Mouse (Mus musculus) forebrain, embryonic 11.5 days (tissue): ENCODE measurements around the gene Megf8. TPM values are rescaled to one million over a fixed set of nuclear protein-coding genes. Genes with fewer than 3 reads are reported as not detected.

Experiments used
- ATAC-seq: fragments of 200-750 bp; cut with Nextera tagmentation; replicated peaks from 2 replicates; pipeline ENCODE4 v1.8.0; 2017; ENCODE audit warnings: moderate TSS enrichment; ENCODE audit not compliant: low FRiP score
- DNase-seq: peaks from one replicate; pipeline ENCODE4 v3.0.0-alpha.2; 2017; ENCODE audit warnings: low spot score
- H3K27ac ChIP-seq: fragments of 300-500 bp; sonication (generic); 2 replicates; pipeline ENCODE4 v1.5.1; 2014; ENCODE audit warnings: low read depth, low read length
- H3K27me3 ChIP-seq: fragments of 300-500 bp; sonication (generic); 2 replicates; pipeline ENCODE4 v1.6.1; 2014; ENCODE audit warnings: mild to moderate bottlenecking, low read length, mixed read lengths; ENCODE audit not compliant: control insufficient read depth, insufficient read depth
- H3K36me3 ChIP-seq: fragments of 300-500 bp; sonication (generic); 2 replicates; pipeline ENCODE4 v1.6.1; 2014; ENCODE audit warnings: mild to moderate bottlenecking, low read length, moderate library complexity, mixed read lengths; ENCODE audit not compliant: control insufficient read depth, insufficient read depth
- H3K4me1 ChIP-seq: fragments of 300-500 bp; sonication (generic); replicated peaks from 2 replicates; pipeline ENCODE4 v1.6.1; 2014; ENCODE audit warnings: low read length, mixed read lengths; ENCODE audit not compliant: control insufficient read depth, insufficient read depth
- H3K4me2 ChIP-seq: fragments of 300-500 bp; sonication (generic); 2 replicates; pipeline ENCODE4 v1.6.1; 2014; ENCODE audit warnings: low read depth, mild to moderate bottlenecking, low read length, moderate library complexity, mixed read lengths; ENCODE audit not compliant: severe bottlenecking
- H3K4me3 ChIP-seq: fragments of 300-500 bp; sonication (generic); 2 replicates; pipeline ENCODE4 v1.5.1; 2014; ENCODE audit warnings: low read depth, low read length
- H3K9ac ChIP-seq: fragments of 300-500 bp; sonication (generic); 2 replicates; pipeline ENCODE4 v1.6.1; 2014; ENCODE audit warnings: low read length
- H3K9me3 ChIP-seq: fragments of 300-500 bp; sonication (generic); 2 replicates; pipeline ENCODE4 v1.6.1; 2016; ENCODE audit warnings: low read length, mixed read lengths; ENCODE audit not compliant: control insufficient read depth
- WGBS: fragments of 180-500 bp; shearing (Covaris S2); extraction: QIAGEN DNeasy Blood & Tissue Kit; methylation state at CpG from one replicate; pipeline ENCODE4 v1.1.7; 2014; 5-methylcytosine and 5-hydroxymethylcytosine counted together
- polyA plus RNA-seq: library from polyadenylated mRNA; unstranded; fragments of >200 nt; fragmentation: Nextera tagmentation; extraction: Ambion mirVana; gene quantifications from 2 replicates; pipeline ENCODE4 v1.2.1, GENCODE M21; 2014

Gene Megf8
- polyA plus RNA-seq, result 13.8 and 14.6 TPM in 2 replicates

- peak within 1 kb of the TSS; percentile 74 for H3K27ac ChIP-seq
- H3K4me3 ChIP-seq, result peak within 1 kb of the TSS; percentile 62
- ATAC-seq (peak; percentile 98), DNase-seq (peak; percentile 96)
- peak within 1 kb of the TSS; percentile 87 for H3K4me2 ChIP-seq
- no peaks in the 10 kb centered on the region for H3K9me3 ChIP-seq
- H3K4me1 ChIP-seq, result peaks cover 21% of the 10 kb centered on the region
- H3K9ac ChIP-seq, result peak within 1 kb of the TSS; percentile 83
- H3K27me3 ChIP-seq, result peaks cover 30% of the 10 kb centered on the region
- WGBS, result under 1% methylated on average over 52 of the region's 52 CpGs
- H3K36me3 ChIP-seq, result no peaks in the 10 kb centered on the region
Measured at GRCm38 (mm10) chr7:25316532-25317445, at the start of gene Megf8. Megf8 (plus strand) TSS chr7:25317164.

- Histone ChIP-seq H3K4me1 (peaks cover 9% of the 10 kb centered on the region; the same call in 1 of the 2 replicates), H3K4me2 (peak within 1 kb of the TSS; percentile 81), H3K27ac (peak within 1 kb of the TSS; percentile 86), H3K36me3 (no peaks in the 10 kb centered on the region; the same call in 1 of the 2 replicates), H3K9ac (peak within 1 kb of the TSS; percentile 77), H3K9me3 (no peaks in the 10 kb centered on the region), H3K27me3 (no peaks in the 10 kb centered on the region), H3K4me3 (peak within 1 kb of the TSS; percentile 82)
- WGBS, result 0% methylated on average over 29 of the region's 29 CpGs
- ATAC-seq, result peak; percentile 86
- DNase-seq, result peak; percentile 98
Measured at GRCm38 (mm10) chr7:25267301-25267750, 49.6 kb upstream of the Megf8 start, which contains the start of gene Cic. Cic (plus strand) TSS chr7:25267704.

- no peaks in the 10 kb centered on the region for H3K27me3 ChIP-seq
- peak overlapping the region; percentile 86 for H3K27ac ChIP-seq
- DNase-seq (peak; percentile 99), ATAC-seq (peak; percentile 95)
- H3K4me2 ChIP-seq, result peak overlapping the region; percentile 81
- H3K9ac ChIP-seq, result peak overlapping the region; percentile 77
- under 1% methylated on average over 33 of the region's 33 CpGs for WGBS
- no peaks in the 10 kb centered on the region for H3K9me3 ChIP-seq
- peak overlapping the region; percentile 82 for H3K4me3 ChIP-seq
- H3K36me3 ChIP-seq, result no peaks in the 10 kb centered on the region; the same call in 1 of the 2 replicates
- peaks cover 9% of the 10 kb centered on the region; the same call in 1 of the 2 replicates for H3K4me1 ChIP-seq
Measured at GRCm38 (mm10) chr7:25267751-25268463, 49.1 kb upstream of the Megf8 start.

GRCm38 (mm10) chr7:25268588-25268987, 48.4 kb upstream of the Megf8 start:
- WGBS, result 5% methylated on average over 7 of the region's 7 CpGs
- H3K9ac ChIP-seq, result peak overlapping the region; percentile 77
- peak overlapping the region; percentile 51 for H3K27ac ChIP-seq
- no peaks in the 10 kb centered on the region for H3K27me3 ChIP-seq
- no peaks in the 10 kb centered on the region; the same call in 1 of the 2 replicates for H3K36me3 ChIP-seq
- peak overlapping the region; percentile 81 for H3K4me2 ChIP-seq
- no peaks in the 10 kb centered on the region for H3K9me3 ChIP-seq
- H3K4me3 ChIP-seq, result peak overlapping the region; percentile 82
- no peak for DNase-seq
- peaks cover 9% of the 10 kb centered on the region; the same call in 1 of the 2 replicates for H3K4me1 ChIP-seq
- peak; percentile 7; the same call in 1 of the 2 replicates for ATAC-seq

- peaks cover 9% of the 10 kb centered on the region; the same call in 1 of the 2 replicates for H3K4me1 ChIP-seq
- 43% methylated on average over 4 of the region's 4 CpGs for WGBS
- H3K27ac ChIP-seq, result no peak overlapping the region
- H3K27me3 ChIP-seq, result no peaks in the 10 kb centered on the region
- peak overlapping the region; percentile 81 for H3K4me2 ChIP-seq
- peak overlapping the region; percentile 77 for H3K9ac ChIP-seq
- no peaks in the 10 kb centered on the region for H3K9me3 ChIP-seq
- DNase-seq (peak; percentile 51), ATAC-seq (no peak)
- no peaks in the 10 kb centered on the region; the same call in 1 of the 2 replicates for H3K36me3 ChIP-seq
- H3K4me3 ChIP-seq, result peak overlapping the region; percentile 82
Measured at GRCm38 (mm10) chr7:25269029-25269428, 47.9 kb upstream of the Megf8 start.

- Histone ChIP-seq H3K4me1 (peaks cover 9% of the 10 kb centered on the region; the same call in 1 of the 2 replicates), H3K9me3 (no peaks in the 10 kb centered on the region), H3K27me3 (no peaks in the 10 kb centered on the region), H3K4me3 (no peak overlapping the region), H3K36me3 (no peaks in the 10 kb centered on the region; the same call in 1 of the 2 replicates), H3K4me2 (no peak overlapping the region; the same call in 1 of the 2 replicates), H3K9ac (0 out of 2 replicates have a peak overlapping the region, but pooled peaks have one; percentile 7), H3K27ac (no peak overlapping the region)
- 85% methylated on average over 8 of the region's 8 CpGs for WGBS
- ATAC-seq (no peak), DNase-seq (peak; percentile 40)
Measured at GRCm38 (mm10) chr7:25269545-25270271, 47.3 kb upstream of the Megf8 start.

- Histone ChIP-seq H3K36me3 (no peaks in the 10 kb centered on the region; the same call in 1 of the 2 replicates), H3K27me3 (no peaks in the 10 kb centered on the region), H3K27ac (no peak overlapping the region), H3K4me2 (no peak overlapping the region), H3K4me1 (peaks cover 12% of the 10 kb centered on the region; the same call in 1 of the 2 replicates), H3K9ac (no peak overlapping the region), H3K4me3 (no peak overlapping the region), H3K9me3 (no peaks in the 10 kb centered on the region)
- DNase-seq, result peak; percentile 50
- WGBS, result 89% methylated on average over 35 of the region's 35 CpGs
- ATAC-seq, result no peak
Measured at GRCm38 (mm10) chr7:25270652-25271633, 46.0 kb upstream of the Megf8 start.
